Mouse (Mus musculus) embryonic facial prominence, embryonic 12.5 days (tissue): ENCODE measurements around the gene Adamts10. TPM values are rescaled to one million over a fixed set of nuclear protein-coding genes. Genes with fewer than 3 reads are reported as not detected.

Experiments
- polyA plus RNA-seq: library from polyadenylated mRNA; unstranded; fragments of >200 nt; fragmentation: Nextera tagmentation; extraction: Ambion mirVana; gene quantifications from 2 replicates; pipeline ENCODE4 v1.2.1, GENCODE M21; 2016

Adamts10 gene
- polyA plus RNA-seq, 1 experiment from 2014 or later = 93.7 TPM

Other genes starting within 250 kb of the Adamts10 start
- 14.1 and 15.5 TPM in 2 replicates for gene Zfp955b, start 234.7 kb upstream of the Adamts10 start, polyA plus RNA-seq
- 12.8 and 13.2 TPM in 2 replicates for gene Zfp81, start 165.3 kb upstream of the Adamts10 start, polyA plus RNA-seq
- 22.3 and 25.9 TPM in 2 replicates for gene Zfp101, start 129.6 kb upstream of the Adamts10 start, polyA plus RNA-seq
- not detected in 2 replicates for gene Actl9, start 91.3 kb upstream of the Adamts10 start, polyA plus RNA-seq
- 3.5 and 3.6 TPM in 2 replicates for gene Myo1f, start 31.5 kb downstream of the Adamts10 start, polyA plus RNA-seq
- gene Zfp414, start 104.9 kb downstream of the Adamts10 start, polyA plus RNA-seq = 40.0 and 40.4 TPM in 2 replicates
- gene Pram1, start 113.9 kb downstream of the Adamts10 start, polyA plus RNA-seq = 0.50 and 1.1 TPM in 2 replicates
- 428 and 475 TPM in 2 replicates for gene Hnrnpm, start 162.7 kb downstream of the Adamts10 start, polyA plus RNA-seq
- gene March2, start 194.5 kb downstream of the Adamts10 start, polyA plus RNA-seq = 44.7 and 47.1 TPM in 2 replicates
- 367 and 378 TPM in 2 replicates for gene Rab11b, start 236.3 kb downstream of the Adamts10 start, polyA plus RNA-seq